Comparison of ENCODE assay signal across 9 mouse cellular contexts in genomic region chr8:94994006-94994405, GRCm38 (mm10). TPM values are rescaled to one million over a fixed set of nuclear protein-coding genes. Genes with fewer than 3 reads are reported as not detected.
DNase-seq lines count a peak whose midpoint lies in the region; ATAC-seq and TF ChIP-seq lines count a peak whose summit lies in the region.
"Had no signal": no experiment of that assay in that cellular context is flagged by ENCODE, and none has a peak within 500 bp of the region (broad histone marks: within the 10 kb centered on the region; RNA-seq: fewer than 3 reads in every experiment).

No protein-coding gene starts in this region.

- no peak for TF ChIP-seq CTCF in kidney, postnatal 0 days (IDR thresholded peaks at IDR 0.05; ENCODE audit: low read depth)

- 4% methylated on average over 14 of the region's 14 CpGs for WGBS in kidney, postnatal 0 days
- WGBS in liver, embryonic 11.5 days: 18% methylated on average over 14 of the region's 14 CpGs

- ATAC-seq in kidney, postnatal 0 days (replicated peaks; ENCODE audit: low FRiP score, low read depth): peak; percentile 66; the same call in 1 of the 2 replicates
- no peak for ATAC-seq in liver, embryonic 11.5 days (replicated peaks; ENCODE audit: low FRiP score)

- H3K27me3 ChIP-seq in kidney, postnatal 0 days (ENCODE audit: insufficient read depth, low read length): no peaks in the 10 kb centered on the region
- no peaks in the 10 kb centered on the region for H3K27me3 ChIP-seq in liver, embryonic 11.5 days (replicated peaks; ENCODE audit: control insufficient read depth, insufficient read depth, low read length)

- no peak overlapping the region for H3K9ac ChIP-seq in kidney, postnatal 0 days (ENCODE audit: low read depth, low read length)
- no peak overlapping the region for H3K9ac ChIP-seq in liver, embryonic 11.5 days (ENCODE audit: low read depth, low read length)

- no peak overlapping the region for H3K27ac ChIP-seq in kidney, postnatal 0 days
- H3K27ac ChIP-seq in liver, embryonic 11.5 days (ENCODE audit: low read depth, low read length): no peak overlapping the region

- H3K4me1 ChIP-seq in kidney, postnatal 0 days (replicated peaks; ENCODE audit: insufficient read depth, low read length): peaks cover 30% of the 10 kb centered on the region
- peaks cover 89% of the 10 kb centered on the region for H3K4me1 ChIP-seq in liver, embryonic 11.5 days (replicated peaks; ENCODE audit: control insufficient read depth, insufficient read depth, low read length)

- no peak overlapping the region for H3K4me2 ChIP-seq in kidney, postnatal 0 days (ENCODE audit: low read length)
- H3K4me2 ChIP-seq in liver, embryonic 11.5 days: peak overlapping the region; percentile 16; the same call in 1 of the 2 replicates

- DNase-seq in gastrocnemius, postnatal 10 days: peak; percentile 34
- no peak for DNase-seq in gastrocnemius, postnatal 36 days
- DNase-seq in cerebellum, postnatal 4 days (ENCODE audit: low spot score in 2 of 2): peak; percentile 82 to 94
- peak; percentile 47 for DNase-seq in gastrocnemius, postnatal 25 days
- DNase-seq in kidney, postnatal 0 days (ENCODE audit: low spot score): peak; percentile 76
- DNase-seq in liver, embryonic 11.5 days (ENCODE audit: low spot score): no peak
- DNase-seq in retina, postnatal 7 days (ENCODE audit: low read depth, low spot score): peak; percentile 54
- no peak for DNase-seq in urinary bladder, postnatal 14 days (ENCODE audit: low spot score)

- H3K4me3 ChIP-seq in kidney, postnatal 0 days (replicated peaks; ENCODE audit: low read depth, low read length): no peak overlapping the region
- no peak overlapping the region for H3K4me3 ChIP-seq in liver, embryonic 11.5 days (ENCODE audit: low read depth, low read length)
- H3K4me3 ChIP-seq: erythroblast, embryonic 14.5 days had no signal

- no peaks in the 10 kb centered on the region for H3K9me3 ChIP-seq in kidney, postnatal 0 days (replicated peaks; ENCODE audit: low read length)
- no peaks in the 10 kb centered on the region for H3K9me3 ChIP-seq in liver, embryonic 11.5 days (ENCODE audit: control insufficient read depth, low read length)

- H3K36me3 ChIP-seq in kidney, postnatal 0 days (ENCODE audit: insufficient read depth, low read length): no peaks in the 10 kb centered on the region
- H3K36me3 ChIP-seq in liver, embryonic 11.5 days (ENCODE audit: control insufficient read depth, insufficient read depth, low read length): peaks cover 4% of the 10 kb centered on the region; the same call in 1 of the 2 replicates

- intact Hi-C loops in gastrocnemius, postnatal 36 days (cut with DNase I): no loop called here

RNA-seq across cellular contexts. Expression of gene Adgrg1, which starts 19.5 kb away (rescaled TPM):
- 10 to 100 TPM; 15.6 to 18.0 TPM for total RNA-seq in gastrocnemius, postnatal 10 days (2021)
- 10 to 100 TPM; 20.9 to 25.5 TPM for total RNA-seq in gastrocnemius, postnatal 36 days (2021)
- 10 to 100 TPM; 16.7 to 22.6 TPM for total RNA-seq in gastrocnemius, postnatal 25 days (2021)
- 109 and 125 TPM in 2 replicates for polyA plus RNA-seq in kidney, postnatal 0 days (2015; fragmentation: Nextera tagmentation; extraction: Ambion mirVana)
- 125 and 137 TPM in 2 replicates for polyA plus RNA-seq in liver, embryonic 11.5 days (2014; fragmentation: Nextera tagmentation; extraction: Ambion mirVana)

RNA-seq across cellular contexts. Expression of gene Adgrg3, which starts 23.5 kb away (rescaled TPM):
- 1 to 10 TPM in 1 of 2 experiments, under 1 TPM in 1; 0.80 to 1.2 TPM for total RNA-seq in gastrocnemius, postnatal 10 days (2021)
- total RNA-seq in gastrocnemius, postnatal 36 days (2021): under 1 TPM; 0.20 to 0.52 TPM
- under 1 TPM; 0.41 to 0.86 TPM for total RNA-seq in gastrocnemius, postnatal 25 days (2021)
- polyA plus RNA-seq in kidney, postnatal 0 days (2015; fragmentation: Nextera tagmentation; extraction: Ambion mirVana): 3.7 and 4.4 TPM in 2 replicates
- polyA plus RNA-seq in liver, embryonic 11.5 days (2014; fragmentation: Nextera tagmentation; extraction: Ambion mirVana): 11.8 and 11.9 TPM in 2 replicates

Comparison
In these comparisons a context has a peak if more than half of its experiments do, and no peak if none do; other contexts are left out.
1. DNase-seq: peak in gastrocnemius, postnatal 10 days (single experiment), cerebellum, postnatal 4 days (2 of 2), gastrocnemius, postnatal 25 days (single experiment), kidney, postnatal 0 days (single experiment) and retina, postnatal 7 days (single experiment); none in gastrocnemius, postnatal 36 days (0 of 2), liver, embryonic 11.5 days (single experiment) and urinary bladder, postnatal 14 days (single experiment).